Mouse (Mus musculus) midbrain, embryonic 12.5 days (tissue): ENCODE results near the gene Tada1. TPM values are rescaled to one million over a fixed set of nuclear protein-coding genes. Genes with fewer than 3 reads are reported as not detected.

ENCODE experiments used
- ATAC-seq: fragments of 200-750 bp; cut with Nextera tagmentation; 2 replicates; pipeline ENCODE4 v1.8.0; 2017; ENCODE audit warnings: low read depth, moderate TSS enrichment, moderate library complexity; ENCODE audit not compliant: low FRiP score
- H3K27ac ChIP-seq: fragments of 300-500 bp; sonication (generic); replicated peaks from 2 replicates; pipeline ENCODE4 v1.5.1; 2016; ENCODE audit warnings: mild to moderate bottlenecking
- H3K27me3 ChIP-seq: fragments of 300-500 bp; sonication (generic); 2 replicates; pipeline ENCODE4 v1.6.1; 2016; ENCODE audit warnings: mild to moderate bottlenecking
- H3K36me3 ChIP-seq: fragments of 300-500 bp; sonication (generic); 2 replicates; pipeline ENCODE4 v1.6.1; 2016
- H3K4me1 ChIP-seq: fragments of 300-500 bp; sonication (generic); 2 replicates; pipeline ENCODE4 v1.6.1; 2016
- H3K4me2 ChIP-seq: fragments of 300-500 bp; sonication (generic); replicated peaks from 2 replicates; pipeline ENCODE4 v1.6.1; 2016; ENCODE audit warnings: mild to moderate bottlenecking, moderate library complexity
- H3K4me3 ChIP-seq: fragments of 300-500 bp; sonication (generic); 2 replicates; pipeline ENCODE4 v1.5.1; 2016; ENCODE audit warnings: mild to moderate bottlenecking
- H3K9ac ChIP-seq: fragments of 300-500 bp; sonication (generic); replicated peaks from 2 replicates; pipeline ENCODE4 v1.6.1; 2016; ENCODE audit warnings: mild to moderate bottlenecking, moderate library complexity
- H3K9me3 ChIP-seq: fragments of 300-500 bp; sonication (generic); 2 replicates; pipeline ENCODE4 v1.6.1; 2016; ENCODE audit warnings: mild to moderate bottlenecking
- WGBS: fragments of 180-500 bp; shearing (Covaris S2); methylation state at CpG from one replicate; pipeline ENCODE4 v1.1.7; 2016; 5-methylcytosine and 5-hydroxymethylcytosine counted together
- polyA plus RNA-seq: library from polyadenylated mRNA; unstranded; fragments of >200 nt; fragmentation: Nextera tagmentation; extraction: Ambion mirVana; gene quantifications from 2 replicates; pipeline ENCODE4 v1.2.1, GENCODE M21; 2016

Gene Tada1
- polyA plus RNA-seq, 1 experiment from 2014 or later, result 65.4 TPM

- no peak for ATAC-seq
- H3K9ac ChIP-seq, result no peak overlapping the region
- H3K4me3 ChIP-seq, result no peak overlapping the region
- H3K27me3 ChIP-seq, result no peaks in the 10 kb centered on the region
- H3K4me1 ChIP-seq, result no peaks in the 10 kb centered on the region
- H3K9me3 ChIP-seq, result no peaks in the 10 kb centered on the region
- no peak overlapping the region for H3K4me2 ChIP-seq
- 79% methylated on average over 5 of the region's 5 CpGs for WGBS
- H3K27ac ChIP-seq, result no peak overlapping the region
- no peaks in the 10 kb centered on the region for H3K36me3 ChIP-seq
Observed at GRCm38 (mm10) chr1:166360896-166361295, 18.0 kb upstream of the Tada1 start.

- H3K27ac ChIP-seq, result no peak overlapping the region
- H3K4me2 ChIP-seq, result no peak overlapping the region
- H3K9me3 ChIP-seq, result no peaks in the 10 kb centered on the region
- no peaks in the 10 kb centered on the region for H3K36me3 ChIP-seq
- no peaks in the 10 kb centered on the region for H3K4me1 ChIP-seq
- WGBS, result 79% methylated on average over 3 of the region's 3 CpGs
- ATAC-seq, result no peak
- no peak overlapping the region for H3K9ac ChIP-seq
- no peak overlapping the region for H3K4me3 ChIP-seq
- H3K27me3 ChIP-seq, result no peaks in the 10 kb centered on the region
Observed at GRCm38 (mm10) chr1:166361842-166362241, 17.1 kb upstream of the Tada1 start.

DNA sequence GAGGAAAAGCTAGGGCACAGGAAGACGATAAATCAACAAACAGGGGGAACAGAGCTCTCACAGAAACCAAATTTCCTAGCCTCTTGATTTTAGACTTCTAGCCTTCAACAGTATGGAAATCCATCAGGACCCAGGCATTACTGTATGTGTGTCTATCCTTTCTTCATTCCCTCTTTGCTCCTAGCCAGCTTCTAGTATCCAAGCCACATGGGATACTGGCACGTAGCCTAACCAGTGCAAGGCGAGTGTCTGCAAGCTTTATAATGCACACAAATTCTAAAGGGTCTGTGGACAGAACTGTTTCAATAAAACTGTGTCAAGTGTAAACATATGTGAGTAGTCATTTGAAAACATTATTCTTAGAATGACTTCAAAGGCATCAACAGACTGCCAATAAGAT is 16.2 kb upstream of the Tada1 start:
- H3K27ac ChIP-seq, result no peak overlapping the region
- H3K4me2 ChIP-seq, result no peak overlapping the region
- no peak for ATAC-seq
- H3K27me3 ChIP-seq, result no peaks in the 10 kb centered on the region
- no peak overlapping the region for H3K4me3 ChIP-seq
- H3K9ac ChIP-seq, result no peak overlapping the region
- no peaks in the 10 kb centered on the region for H3K4me1 ChIP-seq
- no peaks in the 10 kb centered on the region for H3K36me3 ChIP-seq
- WGBS, result 79% methylated on average over 3 of the region's 3 CpGs
- H3K9me3 ChIP-seq, result no peaks in the 10 kb centered on the region

- H3K27me3 ChIP-seq, result no peaks in the 10 kb centered on the region
- ATAC-seq, result no peak
- H3K4me3 ChIP-seq, result no peak overlapping the region
- H3K4me1 ChIP-seq, result no peaks in the 10 kb centered on the region
- H3K4me2 ChIP-seq, result no peak overlapping the region
- no peaks in the 10 kb centered on the region for H3K9me3 ChIP-seq
- H3K36me3 ChIP-seq, result no peaks in the 10 kb centered on the region
- no peak overlapping the region for H3K27ac ChIP-seq
- no peak overlapping the region for H3K9ac ChIP-seq
Observed at GRCm38 (mm10) chr1:166363122-166363521, 15.8 kb upstream of the Tada1 start.

DNA sequence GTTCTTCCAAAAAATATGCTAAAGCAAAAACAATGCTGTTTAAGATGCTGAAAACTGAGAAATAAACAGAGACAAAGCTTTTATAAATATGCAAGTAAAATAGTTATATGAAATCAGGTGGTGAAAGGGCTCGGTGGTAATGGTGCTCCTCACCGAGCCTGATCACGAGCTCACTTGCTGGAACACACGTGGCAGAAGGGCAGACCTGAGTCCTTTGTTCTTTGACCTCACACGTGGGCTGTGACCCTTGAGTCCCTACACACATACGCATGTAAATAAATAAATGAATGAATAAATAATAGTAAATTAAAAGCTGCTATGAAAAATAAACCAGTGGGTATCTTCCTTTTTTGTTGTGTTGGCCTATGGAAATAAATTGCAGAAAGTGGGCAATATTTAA is 1.7 kb upstream of the Tada1 start:
- Histone ChIP-seq H3K27me3 (no peaks in the 10 kb centered on the region), H3K4me1 (peaks cover 18% of the 10 kb centered on the region), H3K9me3 (no peaks in the 10 kb centered on the region), H3K36me3 (no peaks in the 10 kb centered on the region), H3K4me2 (no peak overlapping the region), H3K9ac (no peak overlapping the region), H3K4me3 (no peak overlapping the region), H3K27ac (no peak overlapping the region)
- 75% methylated on average over 6 of the region's 6 CpGs for WGBS
- no peak for ATAC-seq

DNA sequence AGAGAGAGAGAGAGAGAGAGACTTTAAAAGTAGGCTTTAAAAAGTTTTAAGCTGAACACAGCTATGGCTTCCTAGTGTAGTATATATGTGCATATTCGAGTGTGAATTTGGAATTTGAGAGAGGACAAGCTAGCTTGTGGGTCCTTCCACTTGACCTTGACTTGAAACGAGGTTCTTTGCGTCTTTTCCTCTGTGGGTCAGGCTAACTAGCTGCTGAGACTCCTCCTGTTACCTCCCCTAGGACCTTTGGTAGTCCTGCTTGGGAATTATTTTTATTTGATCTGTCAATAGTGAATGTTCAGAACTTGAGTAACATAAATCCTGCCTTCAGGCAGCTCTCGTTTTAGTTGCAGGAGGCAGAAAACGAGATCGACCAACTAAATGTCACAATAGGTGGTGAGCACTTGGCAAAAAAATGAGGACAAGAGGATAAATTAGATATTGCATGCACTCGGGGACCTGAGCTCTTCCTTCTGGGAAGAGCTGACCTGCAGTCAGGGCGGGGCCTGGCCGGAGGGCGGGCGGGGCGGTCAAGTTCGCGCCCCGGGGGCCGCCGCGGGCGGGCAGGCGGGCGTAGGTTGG is 375 bp upstream of the Tada1 start:
- ATAC-seq, result 0 out of 2 replicates have a peak, but pooled peaks have one; percentile 0
- Histone ChIP-seq H3K27me3 (no peaks in the 10 kb centered on the region), H3K9me3 (no peaks in the 10 kb centered on the region), H3K4me3 (peak overlapping the region; percentile 97), H3K4me1 (peaks cover 18% of the 10 kb centered on the region), H3K27ac (peak overlapping the region; percentile 90), H3K36me3 (peaks cover 10% of the 10 kb centered on the region), H3K4me2 (peak overlapping the region; percentile 57), H3K9ac (peak overlapping the region; percentile 73)
- 6% methylated on average over 20 of the region's 21 CpGs for WGBS

GRCm38 (mm10) chr1:166379630-166380231 is 834 bp downstream of the Tada1 start:
- H3K9ac ChIP-seq, result peak overlapping the region; percentile 98
- H3K36me3 ChIP-seq, result peaks cover 21% of the 10 kb centered on the region
- peak; percentile 55 for ATAC-seq
- peak overlapping the region; percentile 97 for H3K4me3 ChIP-seq
- no peaks in the 10 kb centered on the region for H3K9me3 ChIP-seq
- peak overlapping the region; percentile 90 for H3K27ac ChIP-seq
- WGBS, result under 1% methylated on average over 40 of the region's 41 CpGs
- peak overlapping the region; percentile 57 for H3K4me2 ChIP-seq
- H3K27me3 ChIP-seq, result no peaks in the 10 kb centered on the region
- H3K4me1 ChIP-seq, result peaks cover 18% of the 10 kb centered on the region

DNA sequence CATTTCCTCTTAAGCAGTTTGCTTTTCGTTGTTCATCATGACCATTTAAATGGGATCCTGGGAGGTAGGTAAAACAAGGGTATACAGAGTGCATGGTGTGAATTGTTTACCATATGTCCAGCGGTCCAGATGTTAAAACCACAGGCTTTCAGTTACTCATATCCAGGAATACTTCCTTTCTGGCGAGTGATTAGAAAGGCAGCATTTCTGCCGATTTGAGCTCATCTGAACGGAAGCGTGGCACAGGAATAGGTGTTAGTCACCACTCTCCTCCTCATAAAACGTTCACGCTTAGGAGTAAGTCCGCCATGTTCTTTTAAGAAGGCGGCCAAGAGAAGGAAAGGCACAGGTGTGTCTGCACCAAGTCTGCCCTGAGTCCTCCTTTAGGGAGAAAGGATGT is 2.4 kb downstream of the Tada1 start:
- Histone ChIP-seq H3K36me3 (peaks cover 37% of the 10 kb centered on the region), H3K27me3 (no peaks in the 10 kb centered on the region), H3K4me1 (peaks cover 18% of the 10 kb centered on the region), H3K27ac (no peak overlapping the region), H3K4me2 (no peak overlapping the region), H3K9me3 (no peaks in the 10 kb centered on the region), H3K4me3 (no peak overlapping the region), H3K9ac (peak overlapping the region; percentile 41; the same call in 1 of the 2 replicates)
- ATAC-seq, result no peak
- 93% methylated on average over 10 of the region's 10 CpGs for WGBS

- Histone ChIP-seq H3K27ac (no peak overlapping the region), H3K9ac (no peak overlapping the region), H3K4me2 (no peak overlapping the region), H3K9me3 (no peaks in the 10 kb centered on the region), H3K27me3 (no peaks in the 10 kb centered on the region), H3K36me3 (peaks cover 41% of the 10 kb centered on the region), H3K4me1 (peaks cover 18% of the 10 kb centered on the region), H3K4me3 (no peak overlapping the region)
- 95% methylated on average over 5 of the region's 5 CpGs for WGBS
- ATAC-seq, result no peak
Observed at GRCm38 (mm10) chr1:166381821-166382220, 2.9 kb downstream of the Tada1 start.

- no peaks in the 10 kb centered on the region for H3K9me3 ChIP-seq
- no peak overlapping the region for H3K9ac ChIP-seq
- H3K4me1 ChIP-seq, result peaks cover 18% of the 10 kb centered on the region
- no peaks in the 10 kb centered on the region for H3K27me3 ChIP-seq
- 90% methylated on average over 4 of the region's 4 CpGs for WGBS
- H3K4me2 ChIP-seq, result no peak overlapping the region
- peaks cover 49% of the 10 kb centered on the region for H3K36me3 ChIP-seq
- no peak overlapping the region for H3K27ac ChIP-seq
- no peak overlapping the region for H3K4me3 ChIP-seq
- ATAC-seq, result no peak
Observed at GRCm38 (mm10) chr1:166382626-166383025, 3.7 kb downstream of the Tada1 start.

DNA sequence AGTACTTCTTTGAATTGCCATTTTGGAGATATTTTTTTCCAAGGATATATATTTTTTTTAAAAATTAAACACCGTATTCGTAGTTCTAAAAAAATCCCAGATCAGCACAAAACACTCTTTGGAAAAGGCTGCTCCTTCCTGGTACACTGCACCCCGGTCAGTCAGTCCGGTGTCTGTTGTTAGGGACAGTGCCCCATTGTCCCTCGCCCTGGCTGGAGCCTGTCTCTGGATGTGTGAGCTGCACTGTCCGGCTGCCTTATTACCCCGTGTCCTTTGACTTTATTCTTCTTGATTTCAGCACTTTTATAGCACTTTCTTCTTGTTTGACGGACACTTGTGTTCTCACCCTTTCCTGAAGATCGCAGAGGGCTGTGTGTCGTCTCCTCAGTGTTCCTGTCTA is 5.7 kb downstream of the Tada1 start:
- WGBS, result 95% methylated on average over 10 of the region's 10 CpGs
- no peak overlapping the region for H3K27ac ChIP-seq
- H3K27me3 ChIP-seq, result no peaks in the 10 kb centered on the region
- H3K9ac ChIP-seq, result no peak overlapping the region
- H3K36me3 ChIP-seq, result peaks cover 69% of the 10 kb centered on the region
- no peak overlapping the region for H3K4me3 ChIP-seq
- no peaks in the 10 kb centered on the region for H3K9me3 ChIP-seq
- ATAC-seq, result no peak
- no peak overlapping the region for H3K4me2 ChIP-seq
- peaks cover 18% of the 10 kb centered on the region for H3K4me1 ChIP-seq

DNA sequence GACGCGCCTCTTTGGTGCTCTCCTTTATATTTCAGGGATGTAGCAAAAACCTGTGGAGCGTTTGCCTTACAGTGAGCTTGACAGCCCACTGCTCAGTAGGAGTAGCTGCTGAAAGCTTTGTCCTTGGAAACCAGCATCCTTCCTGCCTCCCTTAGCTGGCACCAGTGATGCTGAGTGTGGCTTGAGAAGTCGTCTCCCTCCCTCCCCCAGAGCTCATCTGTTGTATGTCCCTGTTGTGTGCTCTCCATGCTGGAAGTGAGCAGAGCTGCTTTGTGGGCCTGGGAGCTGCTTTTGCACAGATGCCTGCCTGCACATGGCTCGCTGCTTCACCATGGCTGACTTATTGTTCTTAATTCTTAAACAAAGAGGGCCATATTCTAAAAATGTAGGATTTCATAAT is 6.5 kb downstream of the Tada1 start:
- 91% methylated on average over 5 of the region's 5 CpGs for WGBS
- Histone ChIP-seq H3K27ac (no peak overlapping the region), H3K9me3 (no peaks in the 10 kb centered on the region), H3K36me3 (peaks cover 77% of the 10 kb centered on the region), H3K4me3 (no peak overlapping the region), H3K9ac (no peak overlapping the region), H3K4me2 (no peak overlapping the region), H3K4me1 (peaks cover 14% of the 10 kb centered on the region), H3K27me3 (no peaks in the 10 kb centered on the region)
- ATAC-seq, result no peak

DNA sequence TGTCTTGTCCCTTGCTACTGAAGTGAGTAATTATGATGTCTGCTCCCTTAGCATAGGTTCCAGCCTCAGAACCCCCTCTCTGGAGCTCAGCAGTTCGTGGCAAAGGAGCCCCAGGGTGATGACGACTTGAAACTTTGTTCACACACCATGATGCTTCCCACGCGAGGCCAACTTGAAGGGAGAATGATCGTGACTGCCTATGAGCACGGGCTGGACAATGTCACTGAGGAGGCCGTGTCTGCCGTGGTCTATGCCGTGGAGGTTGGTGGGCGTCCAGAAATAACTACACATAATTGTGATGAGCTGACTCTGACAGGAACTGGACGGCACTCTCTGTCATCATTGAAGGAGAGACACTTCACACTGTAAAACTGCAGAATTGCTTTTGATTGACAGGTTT is 9.6 kb downstream of the Tada1 start:
- Histone ChIP-seq H3K9ac (no peak overlapping the region), H3K4me3 (no peak overlapping the region), H3K27me3 (no peaks in the 10 kb centered on the region), H3K36me3 (peaks cover 97% of the 10 kb centered on the region), H3K27ac (no peak overlapping the region), H3K4me1 (no peaks in the 10 kb centered on the region), H3K9me3 (no peaks in the 10 kb centered on the region), H3K4me2 (no peak overlapping the region)
- ATAC-seq, result no peak
- 94% methylated on average over 11 of the region's 11 CpGs for WGBS
